Comparison of ENCODE assay signal across 11 mouse cellular contexts in genomic region chr8:125282531-125282930, GRCm38 (mm10).
DNase-seq lines count a peak whose midpoint lies in the region; ATAC-seq and TF ChIP-seq lines count a peak whose summit lies in the region.
"Had no signal": no experiment of that assay in that cellular context is flagged by ENCODE, and none has a peak within 500 bp of the region (broad histone marks: within the 10 kb centered on the region; RNA-seq: fewer than 3 reads in every experiment).

No protein-coding gene starts in this region.

- H3K4me2 ChIP-seq in limb, embryonic 13.5 days (replicated peaks) = no peak overlapping the region
- H3K4me2 ChIP-seq: liver, embryonic 13.5 days; neural tube, embryonic 12.5 days had no signal

- no peak for TF ChIP-seq CTCF in left cerebral cortex, adult 2 months (IDR thresholded peaks at IDR 0.05)

- no peaks in the 10 kb centered on the region for H3K36me3 ChIP-seq in limb, embryonic 13.5 days
- H3K36me3 ChIP-seq: liver, embryonic 13.5 days; neural tube, embryonic 12.5 days had no signal

- intact Hi-C loops in left cerebral cortex, adult 2 months (cut with DNase I) = no loop called here

- WGBS in limb, embryonic 13.5 days = 41% methylated on average over 7 of the region's 7 CpGs

- no peak overlapping the region for H3K9ac ChIP-seq in limb, embryonic 13.5 days
- H3K9ac ChIP-seq: liver, embryonic 13.5 days; neural tube, embryonic 12.5 days had no signal

- no peaks in the 10 kb centered on the region for H3K9me3 ChIP-seq in limb, embryonic 13.5 days
- H3K9me3 ChIP-seq: liver, embryonic 13.5 days; neural tube, embryonic 12.5 days had no signal

- H3K27ac ChIP-seq in limb, embryonic 13.5 days = 0 out of 2 replicates have a peak overlapping the region, but pooled peaks have one; percentile 10
- no peak overlapping the region for H3K27ac ChIP-seq in left cerebral cortex, adult 2 months
- H3K27ac ChIP-seq: liver, embryonic 13.5 days; neural tube, embryonic 12.5 days had no signal

- peak; percentile 38; the same call in 1 of the 2 replicates for ATAC-seq in limb, embryonic 13.5 days (ENCODE audit: low FRiP score, low read depth)

- H3K4me1 ChIP-seq in limb, embryonic 13.5 days = peaks cover 49% of the 10 kb centered on the region

- peak; percentile 23 for DNase-seq in layer of hippocampus, adult 11-12 months (ENCODE audit: low spot score)
- no peak for DNase-seq in layer of hippocampus, adult 18-20 months (ENCODE audit: low spot score in 2 of 2)
- DNase-seq in brain, adult 2 months (ENCODE audit: low read depth, low spot score) = peak; percentile 60
- DNase-seq in gastrocnemius, postnatal 25 days = peak; percentile 56
- no peak for DNase-seq in cerebellum, adult 11 months
- DNase-seq in left cerebral cortex, adult 2 months (ENCODE audit: extremely low spot score in 1 of 2, low spot score in 2 of 2) = no peak
- DNase-seq in thymus, adult 18-20 months = no peak
- DNase-seq: kidney, postnatal 25 days; liver, embryonic 13.5 days had no signal

- no peak overlapping the region for H3K4me3 ChIP-seq in limb, embryonic 13.5 days
- no peak overlapping the region for H3K4me3 ChIP-seq in left cerebral cortex, adult 2 months
- H3K4me3 ChIP-seq: liver, embryonic 13.5 days; neural tube, embryonic 12.5 days had no signal

- peaks cover 10% of the 10 kb centered on the region for H3K27me3 ChIP-seq in limb, embryonic 13.5 days
- H3K27me3 ChIP-seq: liver, embryonic 13.5 days; neural tube, embryonic 12.5 days had no signal

Comparison
In these comparisons a context has a peak if more than half of its experiments do, and no peak if none do; other contexts are left out.
1. DNase-seq: peak in layer of hippocampus, adult 11-12 months (single experiment), brain, adult 2 months (single experiment) and gastrocnemius, postnatal 25 days (single experiment); none in layer of hippocampus, adult 18-20 months (0 of 2), cerebellum, adult 11 months (single experiment), left cerebral cortex, adult 2 months (0 of 2) and thymus, adult 18-20 months (0 of 2).